Mouse (Mus musculus): ENCODE results near the gene Ifitm10. TPM values are rescaled to one million over a fixed set of nuclear protein-coding genes. Genes with fewer than 3 reads are reported as not detected.
"Not testable (repeated sequence)": the region's sequence is repeated elsewhere in the genome, so short reads cannot be mapped to it uniquely, and the experiment has no call there.

Gene Ifitm10
- total RNA-seq, 2 experiments from 2014 or later, result 31.4 to 36.1 TPM

GRCm38 (mm10) chr7:142330271-142330724 lies 43.3 kb downstream of the Ifitm10 start:
- TF ChIP-seq CTCF (IDR thresholded peaks at IDR 0.05), result no peak
- intact Hi-C loops (cut with DNase I), result loop anchor here (5.0 kb wide), 1 partner anchor 167 kb away; the partner anchor contains the start of gene Tnnt3
- DNase-seq (ENCODE audit: extremely low spot score in 1 of 2, low spot score in 2 of 2), result no peak
- Histone ChIP-seq H3K4me3 (no peak overlapping the region), H3K27ac (no peak overlapping the region)

GRCm38 (mm10) chr7:142328507-142328906 lies 45.0 kb downstream of the Ifitm10 start:
- intact Hi-C loops (cut with DNase I), result no loop called here
- no peak overlapping the region for H3K4me3 ChIP-seq
- TF ChIP-seq CTCF (IDR thresholded peaks at IDR 0.05), result no peak
- DNase-seq (ENCODE audit: extremely low spot score in 1 of 2, low spot score in 2 of 2), result no peak
- no peak overlapping the region for H3K27ac ChIP-seq

- intact Hi-C loops (cut with DNase I), result no loop called here
- DNase-seq (ENCODE audit: extremely low spot score in 1 of 2, low spot score in 2 of 2), result no peak
- TF ChIP-seq CTCF (IDR thresholded peaks at IDR 0.05), result no peak
- Histone ChIP-seq H3K27ac (no peak overlapping the region), H3K4me3 (no peak overlapping the region)
These were observed 46.7 kb downstream of the Ifitm10 start for GRCm38 (mm10) chr7:142326714-142327445.

- H3K27ac ChIP-seq, result no peak overlapping the region
- intact Hi-C loops (cut with DNase I), result no loop called here
- TF ChIP-seq CTCF (IDR thresholded peaks at IDR 0.05), result no peak
- H3K4me3 ChIP-seq, result no peak overlapping the region
- DNase-seq (ENCODE audit: extremely low spot score in 1 of 2, low spot score in 2 of 2), result no peak
These were observed 50.0 kb downstream of the Ifitm10 start for GRCm38 (mm10) chr7:142323396-142324117.

GRCm38 (mm10) chr7:142322641-142323040 lies 50.9 kb downstream of the Ifitm10 start:
- intact Hi-C loops (cut with DNase I), result no loop called here
- TF ChIP-seq CTCF (IDR thresholded peaks at IDR 0.05), result no peak
- Histone ChIP-seq H3K27ac (no peak overlapping the region), H3K4me3 (no peak overlapping the region)
- no peak for DNase-seq (ENCODE audit: extremely low spot score in 1 of 2, low spot score in 2 of 2)

- DNase-seq (ENCODE audit: extremely low spot score in 1 of 2, low spot score in 2 of 2); H3K27ac ChIP-seq; intact Hi-C loops (cut with DNase I); H3K4me3 ChIP-seq: not testable (repeated sequence)
These were observed 51.8 kb downstream of the Ifitm10 start for GRCm38 (mm10) chr7:142321637-142322306.

GRCm38 (mm10) chr7:142320906-142321305 lies 52.6 kb downstream of the Ifitm10 start:
- Histone ChIP-seq H3K4me3 (no peak overlapping the region), H3K27ac (no peak overlapping the region)
- TF ChIP-seq CTCF (IDR thresholded peaks at IDR 0.05), result no peak
- no peak for DNase-seq (ENCODE audit: extremely low spot score in 1 of 2, low spot score in 2 of 2)
- intact Hi-C loops (cut with DNase I), result no loop called here

- no peak for TF ChIP-seq CTCF (IDR thresholded peaks at IDR 0.05)
- intact Hi-C loops (cut with DNase I), result loop anchor here (5.0 kb wide), 1 partner anchor 118 kb away; no protein-coding TSS in a partner anchor
- H3K27ac ChIP-seq, result no peak overlapping the region
- no peak overlapping the region for H3K4me3 ChIP-seq
- peak in 1 of 2 experiments; percentile 36 for DNase-seq (ENCODE audit: extremely low spot score in 1 of 2, low spot score in 2 of 2)
These were observed 54.4 kb downstream of the Ifitm10 start for GRCm38 (mm10) chr7:142319124-142319523.

GRCm38 (mm10) chr7:142317216-142317615 lies 56.3 kb downstream of the Ifitm10 start:
- no peak for TF ChIP-seq CTCF (IDR thresholded peaks at IDR 0.05)
- Histone ChIP-seq H3K27ac (no peak overlapping the region), H3K4me3 (no peak overlapping the region)
- no peak for DNase-seq (ENCODE audit: extremely low spot score in 1 of 2, low spot score in 2 of 2)
- intact Hi-C loops (cut with DNase I), result loop anchor here (2.0 to 5.0 kb wide), 2 partner anchors 120 to 360 kb away; no protein-coding TSS in a partner anchor

- Histone ChIP-seq H3K27ac (no peak overlapping the region), H3K4me3 (no peak overlapping the region)
- TF ChIP-seq CTCF (IDR thresholded peaks at IDR 0.05), result peak; percentile 89
- intact Hi-C loops (cut with DNase I), result loop anchor here (1.0 to 5.0 kb wide), 3 partner anchors 121 to 360 kb away; no protein-coding TSS in a partner anchor
- peak in 1 of 2 experiments; percentile 33 for DNase-seq (ENCODE audit: extremely low spot score in 1 of 2, low spot score in 2 of 2)
These were observed 57.0 kb downstream of the Ifitm10 start for GRCm38 (mm10) chr7:142316558-142316957.

GRCm38 (mm10) chr7:142314600-142315285 lies 58.8 kb downstream of the Ifitm10 start:
- Histone ChIP-seq H3K27ac (no peak overlapping the region), H3K4me3 (no peak overlapping the region)
- DNase-seq (ENCODE audit: extremely low spot score in 1 of 2, low spot score in 2 of 2), result no peak
- TF ChIP-seq CTCF (IDR thresholded peaks at IDR 0.05), result no peak
- intact Hi-C loops (cut with DNase I), result loop anchor here (5.0 kb wide), 1 partner anchor 123 kb away; no protein-coding TSS in a partner anchor

- intact Hi-C loops (cut with DNase I); DNase-seq (ENCODE audit: extremely low spot score in 1 of 2, low spot score in 2 of 2); H3K27ac ChIP-seq; H3K4me3 ChIP-seq: not testable (repeated sequence)
These were observed 69.6 kb downstream of the Ifitm10 start for GRCm38 (mm10) chr7:142303929-142304328.
